Mouse (Mus musculus): ENCODE measurements around the gene Polk. TPM values are rescaled to one million over a fixed set of nuclear protein-coding genes. Genes with fewer than 3 reads are reported as not detected.

The Polk gene
- polyA plus RNA-seq, 1 experiment from 2014 or later = 6.1 TPM

DNA sequence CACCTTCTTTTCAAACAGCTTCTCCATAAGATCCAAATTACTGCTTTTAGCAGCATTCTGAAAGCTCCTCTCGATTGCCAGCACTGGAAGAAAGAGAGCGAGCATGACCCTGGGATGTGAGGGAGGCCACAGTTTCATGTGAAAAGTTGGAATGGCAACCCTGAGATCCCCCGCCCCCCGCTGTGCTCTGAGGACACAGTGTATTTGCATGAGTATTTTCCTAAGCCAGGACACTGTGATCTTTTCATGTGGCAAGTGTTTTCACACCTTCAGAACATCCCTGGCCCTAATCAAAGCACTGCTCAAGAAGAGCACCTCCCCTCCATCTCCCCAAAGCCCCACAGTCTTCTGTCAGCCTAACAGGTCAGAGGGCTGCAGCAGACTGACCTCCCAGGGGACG is 77.1 kb downstream of the Polk start:
- WGBS = 50% methylated on average over 5 of the region's 5 CpGs
- H3K4me2 ChIP-seq = no peak overlapping the region
- no peaks in the 10 kb centered on the region for H3K27me3 ChIP-seq (replicated peaks)
- H3K9me3 ChIP-seq = no peaks in the 10 kb centered on the region
- no peaks in the 10 kb centered on the region for H3K36me3 ChIP-seq
- no peaks in the 10 kb centered on the region for H3K4me1 ChIP-seq
- H3K27ac ChIP-seq (replicated peaks) = no peak overlapping the region
- no peak overlapping the region for H3K9ac ChIP-seq
- no peak for ATAC-seq (ENCODE audit: extremely low read depth, insufficient number of reproducible peaks, low FRiP score, low TSS enrichment)
- H3K4me3 ChIP-seq = no peak overlapping the region

DNA sequence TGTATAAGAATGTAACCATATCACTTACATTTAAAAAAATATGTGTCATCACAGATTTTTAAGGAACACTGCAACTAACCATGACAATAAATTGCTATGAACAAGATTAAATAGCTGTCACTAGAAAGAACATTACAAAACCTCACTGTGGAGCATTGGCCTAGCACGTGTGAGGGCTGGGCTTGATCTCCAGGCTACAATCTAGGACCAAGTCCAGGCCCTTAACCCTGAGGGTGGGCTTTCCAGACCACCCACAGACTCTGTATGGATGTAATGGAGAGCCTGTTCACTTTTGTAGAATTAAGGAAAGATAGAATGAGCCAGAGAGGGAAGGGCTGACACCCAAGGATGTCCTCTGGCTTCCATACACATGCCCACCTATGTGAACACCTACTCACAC is 79.7 kb downstream of the Polk start:
- H3K9ac ChIP-seq = no peak overlapping the region
- H3K27ac ChIP-seq (replicated peaks) = no peak overlapping the region
- no peak overlapping the region for H3K4me3 ChIP-seq
- WGBS = 67% methylated on average over 1 of the region's 1 CpGs
- no peak for ATAC-seq (ENCODE audit: extremely low read depth, insufficient number of reproducible peaks, low FRiP score, low TSS enrichment)
- no peaks in the 10 kb centered on the region for H3K4me1 ChIP-seq
- H3K36me3 ChIP-seq = no peaks in the 10 kb centered on the region
- no peaks in the 10 kb centered on the region for H3K9me3 ChIP-seq
- no peak overlapping the region for H3K4me2 ChIP-seq
- H3K27me3 ChIP-seq (replicated peaks) = no peaks in the 10 kb centered on the region

DNA sequence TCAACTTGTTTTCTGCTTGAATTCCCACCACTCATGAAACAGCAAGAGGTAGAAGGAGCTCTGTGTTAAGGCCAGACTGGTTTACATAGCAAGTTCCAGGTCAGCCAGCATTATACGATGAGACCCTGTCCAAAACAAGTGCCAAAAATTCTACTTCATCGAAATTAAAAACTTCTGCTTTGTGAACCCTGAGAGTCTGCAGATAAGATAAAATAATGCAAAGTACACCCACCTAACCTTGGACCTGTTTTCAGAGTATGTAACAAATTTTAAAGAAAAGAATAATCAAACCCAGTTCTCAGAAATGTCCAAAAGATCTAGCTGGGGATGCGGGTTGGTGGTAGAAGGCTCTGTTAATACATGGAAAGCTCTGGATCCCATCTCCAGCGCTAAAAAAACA is 83.8 kb downstream of the Polk start:
- H3K4me3 ChIP-seq = no peak overlapping the region
- H3K4me1 ChIP-seq = peaks cover 5% of the 10 kb centered on the region
- no peak overlapping the region for H3K27ac ChIP-seq (replicated peaks)
- no peak overlapping the region for H3K9ac ChIP-seq
- no peaks in the 10 kb centered on the region for H3K27me3 ChIP-seq (replicated peaks)
- 70% methylated on average over 4 of the region's 4 CpGs for WGBS
- no peaks in the 10 kb centered on the region for H3K36me3 ChIP-seq
- no peak overlapping the region for H3K4me2 ChIP-seq
- no peak for ATAC-seq (ENCODE audit: extremely low read depth, insufficient number of reproducible peaks, low FRiP score, low TSS enrichment)
- H3K9me3 ChIP-seq = no peaks in the 10 kb centered on the region

DNA sequence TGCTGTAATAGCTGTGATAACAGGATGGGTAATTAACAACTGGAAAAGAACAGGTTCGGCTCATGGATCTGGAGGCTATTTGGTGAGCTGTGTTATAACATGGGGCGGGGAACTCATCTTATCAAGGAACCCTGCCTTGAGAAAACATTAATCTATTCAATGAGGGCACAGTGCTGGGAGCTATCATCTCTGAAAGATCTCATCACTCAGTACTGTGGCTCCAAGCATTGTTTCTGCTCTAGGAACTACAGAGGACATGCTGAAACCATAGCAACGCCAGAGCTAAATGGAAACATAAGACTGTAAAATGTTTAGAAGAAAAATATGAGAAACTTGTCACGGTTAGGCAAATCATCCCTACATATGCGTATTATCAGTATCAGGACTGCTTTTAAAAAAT is 84.4 kb downstream of the Polk start:
- WGBS = 59% methylated on average over 5 of the region's 5 CpGs
- Histone ChIP-seq H3K4me3 (no peak overlapping the region), H3K4me2 (no peak overlapping the region), H3K4me1 (peaks cover 5% of the 10 kb centered on the region), H3K27me3 (replicated peaks) (no peaks in the 10 kb centered on the region), H3K9ac (no peak overlapping the region), H3K9me3 (no peaks in the 10 kb centered on the region), H3K27ac (replicated peaks) (no peak overlapping the region), H3K36me3 (no peaks in the 10 kb centered on the region)
- ATAC-seq (ENCODE audit: extremely low read depth, insufficient number of reproducible peaks, low FRiP score, low TSS enrichment) = no peak

DNA sequence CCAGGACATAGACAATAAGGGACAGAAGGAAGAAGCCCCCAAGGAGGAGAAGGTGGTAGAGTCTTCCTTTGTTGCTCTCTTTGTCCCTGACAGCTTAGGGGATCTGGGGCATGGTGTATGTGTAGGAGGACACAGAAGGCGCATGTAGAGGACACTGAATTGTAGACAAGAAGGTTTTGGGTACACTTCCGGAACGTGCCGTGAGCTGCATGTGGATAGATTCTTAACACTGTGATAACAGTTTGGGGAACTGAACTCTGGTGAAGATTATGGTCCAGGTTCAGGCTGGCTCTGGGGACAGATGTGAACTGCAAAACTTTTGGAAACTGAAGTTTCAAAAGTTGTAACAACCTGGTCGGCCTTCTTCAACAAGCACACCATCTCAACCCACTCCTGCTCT is 84.8 kb downstream of the Polk start:
- 84% methylated on average over 5 of the region's 5 CpGs for WGBS
- Histone ChIP-seq H3K9ac (no peak overlapping the region), H3K27me3 (replicated peaks) (no peaks in the 10 kb centered on the region), H3K4me2 (no peak overlapping the region), H3K36me3 (no peaks in the 10 kb centered on the region), H3K4me3 (no peak overlapping the region), H3K9me3 (no peaks in the 10 kb centered on the region), H3K27ac (replicated peaks) (no peak overlapping the region), H3K4me1 (peaks cover 5% of the 10 kb centered on the region)
- no peak for ATAC-seq (ENCODE audit: extremely low read depth, insufficient number of reproducible peaks, low FRiP score, low TSS enrichment)

DNA sequence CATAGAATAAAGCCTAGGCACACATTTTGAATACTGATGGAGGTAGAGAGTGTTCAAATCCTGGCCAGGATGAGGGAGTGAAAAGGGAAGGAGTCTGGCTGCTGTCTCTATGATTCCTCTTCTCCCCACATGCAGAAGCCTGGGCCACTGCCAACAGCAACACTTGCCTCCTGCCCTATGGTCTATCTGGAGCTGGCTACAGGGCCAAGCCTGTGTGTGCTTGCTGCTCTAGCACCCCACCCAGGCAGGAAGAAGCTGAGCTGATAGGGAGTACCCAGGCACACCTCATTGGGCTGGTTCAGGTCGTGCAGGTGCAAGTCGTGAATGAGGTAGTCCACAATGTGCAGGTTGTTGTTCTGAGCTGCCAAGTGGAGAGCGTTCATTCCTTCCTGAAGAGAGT is 88.1 kb downstream of the Polk start:
- Histone ChIP-seq H3K9ac (no peak overlapping the region), H3K27me3 (replicated peaks) (no peaks in the 10 kb centered on the region), H3K36me3 (no peaks in the 10 kb centered on the region), H3K4me2 (no peak overlapping the region), H3K9me3 (no peaks in the 10 kb centered on the region), H3K4me3 (no peak overlapping the region), H3K27ac (replicated peaks) (no peak overlapping the region), H3K4me1 (peaks cover 10% of the 10 kb centered on the region)
- 63% methylated on average over 3 of the region's 3 CpGs for WGBS
- ATAC-seq (ENCODE audit: extremely low read depth, insufficient number of reproducible peaks, low FRiP score, low TSS enrichment) = no peak; the same call in 1 of the 2 replicates

DNA sequence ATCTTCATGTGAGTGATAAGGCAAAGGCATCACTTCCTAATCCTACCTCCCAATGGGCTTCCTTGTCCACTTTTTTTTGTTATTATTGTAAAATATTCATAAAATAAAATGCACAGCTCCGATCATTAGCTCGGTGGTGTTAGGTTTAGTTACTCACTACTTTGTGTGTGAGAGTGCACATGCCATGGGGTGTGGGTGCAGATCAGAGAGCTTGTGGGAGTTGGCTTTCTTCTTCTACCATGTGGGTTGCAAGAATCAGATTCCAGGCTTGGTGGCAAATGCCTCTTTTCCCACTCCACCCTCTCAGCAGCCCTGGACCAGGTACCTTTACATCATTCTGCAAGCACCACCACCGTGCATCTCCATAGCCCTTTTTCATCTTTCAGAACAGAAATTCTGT is 89.8 kb downstream of the Polk start:
- H3K4me1 ChIP-seq = peaks cover 10% of the 10 kb centered on the region
- H3K9me3 ChIP-seq = no peaks in the 10 kb centered on the region
- no peak for ATAC-seq (ENCODE audit: extremely low read depth, insufficient number of reproducible peaks, low FRiP score, low TSS enrichment)
- H3K4me3 ChIP-seq = no peak overlapping the region
- no peak overlapping the region for H3K27ac ChIP-seq (replicated peaks)
- no peak overlapping the region for H3K9ac ChIP-seq
- H3K27me3 ChIP-seq (replicated peaks) = no peaks in the 10 kb centered on the region
- WGBS = 81% methylated on average over 3 of the region's 3 CpGs
- no peaks in the 10 kb centered on the region for H3K36me3 ChIP-seq
- no peak overlapping the region for H3K4me2 ChIP-seq

DNA sequence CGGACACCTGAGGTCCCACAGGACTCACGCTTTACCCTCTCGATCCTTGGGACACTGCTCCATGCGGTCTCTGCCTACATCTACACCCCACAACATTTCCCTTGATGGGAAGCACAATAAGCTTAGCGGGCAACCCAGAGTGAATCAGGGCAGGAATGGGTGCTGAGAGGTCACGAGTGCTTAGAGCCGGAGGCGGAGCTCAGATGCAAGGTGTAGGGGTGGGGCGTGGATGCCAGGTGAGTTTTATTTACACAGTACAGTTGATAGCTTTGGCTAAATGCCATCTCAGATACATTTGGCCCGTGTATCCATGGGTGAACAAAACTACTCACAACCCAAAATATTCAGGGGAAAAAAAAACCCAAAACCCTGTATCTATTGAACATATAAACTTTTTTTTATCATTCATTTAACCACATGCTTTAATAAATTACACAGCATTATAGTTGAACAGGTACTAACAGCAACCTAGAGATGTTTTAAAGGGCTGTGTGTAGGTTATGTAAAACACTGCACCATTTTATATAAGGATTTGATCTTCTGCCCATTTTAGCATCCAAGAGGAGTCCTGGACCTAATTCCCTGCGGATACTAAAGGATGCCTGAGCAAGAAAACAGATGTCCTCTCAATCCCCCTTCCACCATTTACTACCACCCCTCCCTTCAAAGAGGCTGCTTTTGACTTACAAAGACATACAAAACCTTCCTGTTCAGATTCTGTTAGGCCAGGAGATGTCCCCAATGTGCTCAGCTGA is 90.8 kb downstream of the Polk start:
- no peak for ATAC-seq (ENCODE audit: extremely low read depth, insufficient number of reproducible peaks, low FRiP score, low TSS enrichment)

DNA sequence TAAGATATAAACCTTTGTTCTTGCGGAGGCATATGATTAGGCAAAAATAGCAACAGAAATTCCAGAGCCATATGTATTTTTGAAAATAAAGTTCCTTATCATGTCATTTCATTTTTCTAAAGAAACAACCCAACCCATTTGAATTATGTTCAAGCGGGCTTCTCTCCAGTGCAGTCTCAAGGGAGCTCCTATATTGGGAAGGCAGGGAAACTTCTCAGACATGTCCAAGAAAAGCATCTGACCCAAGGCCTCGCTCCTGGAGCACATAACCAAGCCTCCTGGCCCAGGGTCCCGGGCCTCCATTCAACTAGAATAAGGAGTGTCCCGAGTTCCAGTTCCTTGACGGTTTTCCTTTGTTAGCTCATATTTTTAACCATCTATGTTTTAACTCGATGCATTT is 91.5 kb downstream of the Polk start:
- Histone ChIP-seq H3K36me3 (no peaks in the 10 kb centered on the region), H3K27me3 (replicated peaks) (no peaks in the 10 kb centered on the region), H3K9ac (no peak overlapping the region), H3K9me3 (no peaks in the 10 kb centered on the region), H3K4me2 (no peak overlapping the region), H3K4me1 (peaks cover 10% of the 10 kb centered on the region), H3K27ac (replicated peaks) (0 out of 2 replicates have a peak overlapping the region, but pooled peaks have one; percentile 61), H3K4me3 (no peak overlapping the region)
- ATAC-seq (ENCODE audit: extremely low read depth, insufficient number of reproducible peaks, low FRiP score, low TSS enrichment) = no peak
- 69% methylated on average over 7 of the region's 7 CpGs for WGBS

More for the DNA sequence above, 90.8 kb downstream of the Polk start:
- Histone ChIP-seq H3K36me3 (no peaks in the 10 kb centered on the region), H3K27me3 (replicated peaks) (no peaks in the 10 kb centered on the region), H3K4me1 (peaks cover 10% of the 10 kb centered on the region), H3K9ac (no peak overlapping the region), H3K4me3 (no peak overlapping the region), H3K27ac (replicated peaks) (0 out of 2 replicates have a peak overlapping the region, but pooled peaks have one; percentile 42), H3K4me2 (no peak overlapping the region), H3K9me3 (no peaks in the 10 kb centered on the region)
- 77% methylated on average over 11 of the region's 11 CpGs for WGBS

DNA sequence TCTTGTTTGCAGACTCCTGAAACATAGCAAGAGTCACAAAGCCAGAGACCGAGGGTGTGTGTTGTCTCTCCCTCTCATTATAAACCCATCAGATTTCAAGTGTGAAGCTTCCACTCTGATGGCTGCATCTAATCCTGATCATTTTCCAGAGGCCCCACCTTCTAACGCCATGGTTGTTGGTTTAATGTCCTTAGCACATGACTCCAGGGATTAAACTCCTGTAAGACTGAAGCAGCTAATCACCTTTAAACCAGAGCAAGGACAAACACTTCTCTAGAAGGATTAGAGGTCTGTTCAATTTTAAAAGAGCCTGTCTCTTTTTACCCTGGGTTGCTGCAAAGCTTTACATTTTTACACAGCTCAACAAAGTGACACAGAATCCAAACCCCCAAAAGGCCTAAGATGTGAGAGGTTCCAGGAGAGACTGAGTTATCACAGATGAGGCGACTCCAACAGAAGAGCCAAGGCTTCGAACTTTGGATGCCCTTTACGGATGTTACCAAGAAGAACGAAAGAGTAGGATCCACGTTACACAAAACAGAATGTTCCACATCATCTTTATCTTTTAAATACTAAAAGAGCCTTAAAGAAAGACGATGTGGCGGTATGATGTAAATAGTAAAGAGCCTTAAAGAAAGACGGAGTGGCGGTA is 92.0 kb downstream of the Polk start:
- no peak overlapping the region for H3K4me2 ChIP-seq
- no peak overlapping the region for H3K4me3 ChIP-seq
- no peak overlapping the region for H3K9ac ChIP-seq
- H3K4me1 ChIP-seq = peaks cover 10% of the 10 kb centered on the region
- ATAC-seq (ENCODE audit: extremely low read depth, insufficient number of reproducible peaks, low FRiP score, low TSS enrichment) = no peak
- H3K9me3 ChIP-seq = no peaks in the 10 kb centered on the region
- no peaks in the 10 kb centered on the region for H3K27me3 ChIP-seq (replicated peaks)
- peak overlapping the region; percentile 61; the same call in 1 of the 2 replicates for H3K27ac ChIP-seq (replicated peaks)
- H3K36me3 ChIP-seq = no peaks in the 10 kb centered on the region
- 73% methylated on average over 11 of the region's 11 CpGs for WGBS

DNA sequence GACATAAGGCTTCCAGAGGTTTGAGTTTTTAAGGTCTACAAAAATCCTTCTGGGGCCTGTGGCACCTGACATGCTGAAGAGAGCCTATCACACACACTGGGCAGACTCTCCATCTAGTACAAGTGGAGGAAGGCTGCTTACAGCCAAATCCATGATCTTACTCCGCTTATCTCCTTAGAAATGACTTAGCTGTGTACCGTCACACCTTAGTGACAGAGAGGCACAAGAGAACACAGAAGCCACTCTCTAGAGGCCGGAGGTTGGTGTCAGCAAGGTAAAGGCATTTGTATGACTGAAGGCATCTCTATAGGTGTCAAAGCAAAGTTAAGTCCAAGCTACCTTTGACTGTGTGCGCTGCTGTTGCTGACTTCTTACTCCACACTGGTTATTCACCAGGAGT is 101.9 kb downstream of the Polk start:
- WGBS = 67% methylated on average over 4 of the region's 4 CpGs
- no peak overlapping the region for H3K4me3 ChIP-seq
- peaks cover 16% of the 10 kb centered on the region for H3K4me1 ChIP-seq
- no peak overlapping the region for H3K9ac ChIP-seq
- no peaks in the 10 kb centered on the region for H3K36me3 ChIP-seq
- H3K4me2 ChIP-seq = no peak overlapping the region
- no peaks in the 10 kb centered on the region for H3K27me3 ChIP-seq (replicated peaks)
- ATAC-seq (ENCODE audit: extremely low read depth, insufficient number of reproducible peaks, low FRiP score, low TSS enrichment) = no peak
- H3K9me3 ChIP-seq = no peaks in the 10 kb centered on the region
- H3K27ac ChIP-seq (replicated peaks) = no peak overlapping the region

DNA sequence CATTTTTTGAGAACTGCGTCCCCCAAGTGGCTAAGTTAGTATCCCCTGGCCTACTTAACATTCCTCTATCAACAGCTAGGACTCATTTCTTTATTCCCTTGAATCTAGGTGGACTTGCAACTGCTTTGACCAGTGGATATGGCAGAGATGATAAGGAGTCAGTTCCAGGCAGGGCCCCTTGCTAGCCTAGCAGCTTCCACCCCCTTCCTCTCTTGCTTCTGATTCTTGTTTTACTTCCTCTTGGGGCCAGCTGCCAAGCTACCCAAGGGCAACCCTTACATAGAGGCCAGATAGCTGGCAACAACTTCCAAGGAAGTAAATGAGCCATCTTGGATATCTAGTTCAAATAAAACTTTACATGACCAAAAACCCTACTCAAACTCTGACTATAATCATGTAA is 105.5 kb downstream of the Polk start:
- WGBS = 69% methylated on average over 1 of the region's 1 CpGs
- no peak overlapping the region for H3K9ac ChIP-seq

More for the DNA sequence above, 105.5 kb downstream of the Polk start:
- no peaks in the 10 kb centered on the region for H3K9me3 ChIP-seq
- no peak overlapping the region for H3K4me3 ChIP-seq
- no peaks in the 10 kb centered on the region for H3K36me3 ChIP-seq
- ATAC-seq (ENCODE audit: extremely low read depth, insufficient number of reproducible peaks, low FRiP score, low TSS enrichment) = no peak
- no peak overlapping the region for H3K4me2 ChIP-seq
- H3K27me3 ChIP-seq (replicated peaks) = no peaks in the 10 kb centered on the region
- H3K27ac ChIP-seq (replicated peaks) = no peak overlapping the region
- peaks cover 52% of the 10 kb centered on the region for H3K4me1 ChIP-seq
